Mouse (Mus musculus) hindbrain, embryonic 13.5 days (tissue): ENCODE results near the gene Necab3. TPM values are rescaled to one million over a fixed set of nuclear protein-coding genes. Genes with fewer than 3 reads are reported as not detected.

Experiments
- ATAC-seq: fragments of 200-750 bp; cut with Nextera tagmentation; 2 replicates; pipeline ENCODE4 v1.8.0; 2017; ENCODE audit warnings: moderate TSS enrichment; ENCODE audit not compliant: low FRiP score
- H3K27ac ChIP-seq: fragments of 300-500 bp; sonication (generic); 2 replicates; pipeline ENCODE4 v1.5.1; 2015; ENCODE audit warnings: inconsistent platforms, mild to moderate bottlenecking, moderate library complexity
- H3K27me3 ChIP-seq: fragments of 300-500 bp; sonication (generic); 2 replicates; pipeline ENCODE4 v1.6.1; 2015; ENCODE audit warnings: mild to moderate bottlenecking, inconsistent platforms
- H3K36me3 ChIP-seq: fragments of 300-500 bp; sonication (generic); 2 replicates; pipeline ENCODE4 v1.6.1; 2015; ENCODE audit warnings: mild to moderate bottlenecking, inconsistent platforms
- H3K4me1 ChIP-seq: fragments of 300-500 bp; sonication (generic); replicated peaks from 2 replicates; pipeline ENCODE4 v1.6.1; 2015; ENCODE audit warnings: inconsistent platforms
- H3K4me2 ChIP-seq: fragments of 300-500 bp; sonication (generic); 2 replicates; pipeline ENCODE4 v1.6.1; 2015; ENCODE audit warnings: inconsistent platforms, mild to moderate bottlenecking, moderate library complexity
- H3K4me3 ChIP-seq: fragments of 300-500 bp; sonication (generic); 2 replicates; pipeline ENCODE4 v1.5.1; 2015; ENCODE audit warnings: mild to moderate bottlenecking, inconsistent platforms
- H3K9ac ChIP-seq: fragments of 300-500 bp; sonication (generic); 2 replicates; pipeline ENCODE4 v1.6.1; 2015; ENCODE audit warnings: mild to moderate bottlenecking, inconsistent platforms
- H3K9me3 ChIP-seq: fragments of 300-500 bp; sonication (generic); 2 replicates; pipeline ENCODE4 v1.6.1; 2016; ENCODE audit warnings: inconsistent platforms
- WGBS: fragments of 180-500 bp; shearing (Covaris S2); methylation state at CpG from one replicate; pipeline ENCODE4 v1.1.7; 2015; 5-methylcytosine and 5-hydroxymethylcytosine counted together
- polyA plus RNA-seq: library from polyadenylated mRNA; unstranded; fragments of >200 nt; fragmentation: Nextera tagmentation; extraction: Ambion mirVana; gene quantifications from 2 replicates; pipeline ENCODE4 v1.2.1, GENCODE M21; 2015

Necab3 gene
- polyA plus RNA-seq = 14.8 and 15.6 TPM in 2 replicates

- peak; percentile 81 for ATAC-seq
- no peaks in the 10 kb centered on the region; the same call in 1 of the 2 replicates for H3K27me3 ChIP-seq
- peak within 1 kb of the TSS; percentile 75 for H3K9ac ChIP-seq
- H3K4me2 ChIP-seq = peak within 1 kb of the TSS; percentile 74
- H3K4me1 ChIP-seq = peaks cover 48% of the 10 kb centered on the region
- 4% methylated on average over 33 of the region's 34 CpGs for WGBS
- no peaks in the 10 kb centered on the region for H3K36me3 ChIP-seq
- H3K27ac ChIP-seq = peak within 1 kb of the TSS; percentile 44; the same call in 1 of the 2 replicates
- no peaks in the 10 kb centered on the region for H3K9me3 ChIP-seq
- peak within 1 kb of the TSS; percentile 44 for H3K4me3 ChIP-seq
Observed at GRCm38 (mm10) chr2:154558264-154559039, at the start of gene Necab3. TSS of gene Necab3 (minus strand) at chr2:154558890.

GRCm38 (mm10) chr2:154606965-154607364 is 48.3 kb upstream of the Necab3 start:
- no peaks in the 10 kb centered on the region for H3K36me3 ChIP-seq
- H3K27ac ChIP-seq = no peak overlapping the region
- 0 out of 2 replicates have a peak, but pooled peaks cover 2% of the 10 kb centered on the region for H3K27me3 ChIP-seq
- peaks cover 14% of the 10 kb centered on the region for H3K4me1 ChIP-seq
- H3K9ac ChIP-seq = no peak overlapping the region
- no peaks in the 10 kb centered on the region for H3K9me3 ChIP-seq
- H3K4me2 ChIP-seq = no peak overlapping the region
- WGBS = 88% methylated on average over 1 of the region's 1 CpGs
- no peak overlapping the region for H3K4me3 ChIP-seq
- no peak for ATAC-seq

- H3K36me3 ChIP-seq = no peaks in the 10 kb centered on the region
- H3K4me2 ChIP-seq = peak overlapping the region; percentile 67
- WGBS = 51% methylated on average over 7 of the region's 7 CpGs
- no peaks in the 10 kb centered on the region for H3K9me3 ChIP-seq
- peaks cover 14% of the 10 kb centered on the region for H3K4me1 ChIP-seq
- 0 out of 2 replicates have a peak, but pooled peaks cover 2% of the 10 kb centered on the region for H3K27me3 ChIP-seq
- no peak for ATAC-seq
- H3K4me3 ChIP-seq = peak overlapping the region; percentile 29
- H3K9ac ChIP-seq = no peak overlapping the region
- no peak overlapping the region for H3K27ac ChIP-seq
Observed at GRCm38 (mm10) chr2:154604156-154604555, 45.5 kb upstream of the Necab3 start.

- Histone ChIP-seq H3K9ac (peak within 1 kb of the TSS; percentile 80), H3K4me2 (peak within 1 kb of the TSS; percentile 67), H3K27ac (peak within 1 kb of the TSS; percentile 60), H3K4me3 (peak within 1 kb of the TSS; percentile 61), H3K9me3 (no peaks in the 10 kb centered on the region), H3K4me1 (peaks cover 14% of the 10 kb centered on the region), H3K36me3 (no peaks in the 10 kb centered on the region), H3K27me3 (0 out of 2 replicates have a peak, but pooled peaks cover 2% of the 10 kb centered on the region)
- ATAC-seq = peak; percentile 100
- WGBS = under 1% methylated on average over 13 of the region's 13 CpGs
Observed at GRCm38 (mm10) chr2:154603638-154604153, 45.0 kb upstream of the Necab3 start, which contains the start of gene Pxmp4. TSS of gene Pxmp4 (minus strand) at chr2:154603708.

- peak overlapping the region; percentile 60 for H3K27ac ChIP-seq
- H3K36me3 ChIP-seq = no peaks in the 10 kb centered on the region
- peak; percentile 76; the same call in 1 of the 2 replicates for ATAC-seq
- H3K4me3 ChIP-seq = peak overlapping the region; percentile 61
- H3K9ac ChIP-seq = peak overlapping the region; percentile 80
- H3K4me2 ChIP-seq = peak overlapping the region; percentile 67
- peaks cover 14% of the 10 kb centered on the region for H3K4me1 ChIP-seq
- 0 out of 2 replicates have a peak, but pooled peaks cover 2% of the 10 kb centered on the region for H3K27me3 ChIP-seq
- no peaks in the 10 kb centered on the region for H3K9me3 ChIP-seq
- 18% methylated on average over 22 of the region's 22 CpGs for WGBS
Observed at GRCm38 (mm10) chr2:154603007-154603637, 44.4 kb upstream of the Necab3 start.

GRCm38 (mm10) chr2:154601324-154601723 is 42.6 kb upstream of the Necab3 start:
- Histone ChIP-seq H3K9me3 (no peaks in the 10 kb centered on the region), H3K4me3 (no peak overlapping the region), H3K36me3 (no peaks in the 10 kb centered on the region), H3K4me1 (peaks cover 14% of the 10 kb centered on the region), H3K9ac (no peak overlapping the region), H3K27ac (no peak overlapping the region), H3K27me3 (0 out of 2 replicates have a peak, but pooled peaks cover 2% of the 10 kb centered on the region), H3K4me2 (no peak overlapping the region)
- no peak for ATAC-seq
- WGBS = 78% methylated on average over 3 of the region's 3 CpGs

- Histone ChIP-seq H3K27me3 (0 out of 2 replicates have a peak, but pooled peaks cover 2% of the 10 kb centered on the region), H3K4me2 (no peak overlapping the region), H3K4me1 (peaks cover 14% of the 10 kb centered on the region), H3K9ac (no peak overlapping the region), H3K27ac (no peak overlapping the region), H3K9me3 (no peaks in the 10 kb centered on the region), H3K4me3 (no peak overlapping the region), H3K36me3 (no peaks in the 10 kb centered on the region)
- WGBS = 68% methylated on average over 6 of the region's 6 CpGs
- no peak for ATAC-seq
Observed at GRCm38 (mm10) chr2:154600586-154600985, 41.9 kb upstream of the Necab3 start.

GRCm38 (mm10) chr2:154597399-154597798 is 38.7 kb upstream of the Necab3 start:
- Histone ChIP-seq H3K9me3 (no peaks in the 10 kb centered on the region), H3K9ac (no peak overlapping the region), H3K4me3 (no peak overlapping the region), H3K36me3 (peaks cover 11% of the 10 kb centered on the region), H3K27me3 (no peaks in the 10 kb centered on the region), H3K27ac (no peak overlapping the region), H3K4me1 (peaks cover 1% of the 10 kb centered on the region), H3K4me2 (no peak overlapping the region)
- no peak for ATAC-seq
- 93% methylated on average over 3 of the region's 3 CpGs for WGBS

GRCm38 (mm10) chr2:154595775-154596174 is 37.1 kb upstream of the Necab3 start:
- peaks cover 11% of the 10 kb centered on the region for H3K36me3 ChIP-seq
- no peak overlapping the region for H3K4me2 ChIP-seq
- no peaks in the 10 kb centered on the region for H3K27me3 ChIP-seq
- no peak overlapping the region for H3K4me3 ChIP-seq
- WGBS = 82% methylated on average over 5 of the region's 5 CpGs
- no peak for ATAC-seq
- no peak overlapping the region for H3K27ac ChIP-seq
- no peak overlapping the region for H3K9ac ChIP-seq
- H3K9me3 ChIP-seq = no peaks in the 10 kb centered on the region
- H3K4me1 ChIP-seq = no peaks in the 10 kb centered on the region

- no peak overlapping the region for H3K4me2 ChIP-seq
- no peak overlapping the region for H3K9ac ChIP-seq
- H3K9me3 ChIP-seq = no peaks in the 10 kb centered on the region
- WGBS = 73% methylated on average over 3 of the region's 3 CpGs
- no peak overlapping the region for H3K4me3 ChIP-seq
- no peaks in the 10 kb centered on the region for H3K27me3 ChIP-seq
- ATAC-seq = no peak
- H3K27ac ChIP-seq = no peak overlapping the region
- peaks cover 16% of the 10 kb centered on the region for H3K36me3 ChIP-seq
- no peaks in the 10 kb centered on the region for H3K4me1 ChIP-seq
Observed at GRCm38 (mm10) chr2:154593025-154593424, 34.3 kb upstream of the Necab3 start.

- Histone ChIP-seq H3K27ac (no peak overlapping the region), H3K9ac (no peak overlapping the region), H3K27me3 (no peaks in the 10 kb centered on the region), H3K9me3 (no peaks in the 10 kb centered on the region), H3K36me3 (peaks cover 22% of the 10 kb centered on the region), H3K4me2 (no peak overlapping the region), H3K4me3 (no peak overlapping the region), H3K4me1 (no peaks in the 10 kb centered on the region)
- ATAC-seq = no peak
- WGBS = 96% methylated on average over 3 of the region's 3 CpGs
Observed at GRCm38 (mm10) chr2:154591239-154591638, 32.5 kb upstream of the Necab3 start.

- WGBS = 84% methylated on average over 4 of the region's 4 CpGs
- peaks cover 22% of the 10 kb centered on the region for H3K36me3 ChIP-seq
- peaks cover 19% of the 10 kb centered on the region for H3K4me1 ChIP-seq
- no peak overlapping the region for H3K4me2 ChIP-seq
- ATAC-seq = no peak
- H3K9ac ChIP-seq = no peak overlapping the region
- H3K27ac ChIP-seq = no peak overlapping the region
- no peaks in the 10 kb centered on the region for H3K27me3 ChIP-seq
- H3K9me3 ChIP-seq = no peaks in the 10 kb centered on the region
- H3K4me3 ChIP-seq = no peak overlapping the region
Observed at GRCm38 (mm10) chr2:154589051-154589450, 30.4 kb upstream of the Necab3 start.
